Comparison of ENCODE assay signal across 9 mouse cellular contexts in genomic region chr16:90692704-90693385, GRCm38 (mm10). TPM values are rescaled to one million over a fixed set of nuclear protein-coding genes. Genes with fewer than 3 reads are reported as not detected.
DNase-seq lines count a peak whose midpoint lies in the region; TF ChIP-seq lines count a peak whose summit lies in the region.
"Had no signal": no experiment of that assay in that cellular context is flagged by ENCODE, and none has a peak within 500 bp of the region (broad histone marks: within the 10 kb centered on the region; RNA-seq: fewer than 3 reads in every experiment).

No protein-coding gene starts in this region.

- no peak for TF ChIP-seq POLR2A in ES-Bruce4 (IDR thresholded peaks at IDR 0.05; ENCODE audit: insufficient read depth, low read length)

- H3K27me3 ChIP-seq in ES-Bruce4 (ENCODE audit: control insufficient read depth, insufficient read depth, low read length, poor library complexity, severe bottlenecking): no peaks in the 10 kb centered on the region

- H3K4me1 ChIP-seq in ES-Bruce4 (ENCODE audit: control insufficient read depth, insufficient read depth, low read length): no peaks in the 10 kb centered on the region

- no peak overlapping the region for H3K27ac ChIP-seq in ES-Bruce4 (ENCODE audit: insufficient read depth, low read length)
- H3K27ac ChIP-seq: liver, embryonic 14.5 days had no signal

- peak; percentile 46 for DNase-seq in heart, adult 8-10 months (ENCODE audit: low spot score)
- DNase-seq in heart, postnatal 4 days: no peak
- DNase-seq in adrenal gland, postnatal 25 days: peak; percentile 20
- DNase-seq in layer of hippocampus, adult 8-10 months (ENCODE audit: low spot score in 2 of 2): peak; percentile 57 to 77
- DNase-seq in thymus, postnatal 36 days: no peak
- DNase-seq in embryo, embryonic 10 days (ENCODE audit: low spot score): no peak

- TF ChIP-seq CTCF in ES-Bruce4 (IDR thresholded peaks at IDR 0.05; ENCODE audit: low read depth, low read length): no peak

- H3K36me3 ChIP-seq in ES-Bruce4 (ENCODE audit: control insufficient read depth, insufficient read depth, low read length, poor library complexity, severe bottlenecking): no peaks in the 10 kb centered on the region

- H3K9ac ChIP-seq in ES-Bruce4 (ENCODE audit: low read depth, poor library complexity, severe bottlenecking): no peak overlapping the region; the same call in 1 of the 2 replicates
- H3K9ac ChIP-seq: liver, embryonic 14.5 days had no signal

- TF ChIP-seq EP300 in ES-Bruce4 (IDR thresholded peaks at IDR 0.05; ENCODE audit: insufficient read depth, low read depth, low read length): no peak

- peak overlapping the region; percentile 23; the same call in 1 of the 2 replicates for H3K4me3 ChIP-seq in ES-Bruce4 (ENCODE audit: low read depth, low read length)

- H3K9me3 ChIP-seq in ES-Bruce4 (replicated peaks; ENCODE audit: control insufficient read depth, insufficient read depth, low read length, poor library complexity, severe bottlenecking): no peaks in the 10 kb centered on the region

RNA-seq across cellular contexts. Expression of gene Mis18a, which starts 34.4 kb away (rescaled TPM):
- 1 to 10 TPM; 2.1 to 3.7 (median 2.8) TPM for total RNA-seq in heart, adult 8-10 months (2022)
- total RNA-seq in heart, postnatal 4 days (2021): 10 to 100 TPM in 1 of 2 experiments, 1 to 10 TPM in 1; 9.5 to 11.6 TPM
- polyA plus RNA-seq in ES-Bruce4 (2011; ENCODE audit: insufficient read depth, insufficient read length, low read depth, missing spikeins): 32.3 and 33.2 TPM in 2 replicates
- 8.6 and 9.7 TPM in 2 replicates for total RNA-seq in adrenal gland, postnatal 25 days (2021)
- total RNA-seq in layer of hippocampus, adult 8-10 months (2022): 1 to 10 TPM; 6.1 to 8.3 (median 7.7) TPM

RNA-seq across cellular contexts. Expression of gene Mrap, which starts 45.2 kb away (rescaled TPM):
- total RNA-seq in heart, adult 8-10 months (2022): 10 to 100 TPM; 13.4 to 20.0 (median 13.6) TPM
- 10 to 100 TPM; 24.0 to 25.1 TPM for total RNA-seq in heart, postnatal 4 days (2021)
- polyA plus RNA-seq in ES-Bruce4 (2011; ENCODE audit: insufficient read depth, insufficient read length, low read depth, missing spikeins): 0.67 TPM in 1 of 2 replicates, not detected in the other
- total RNA-seq in adrenal gland, postnatal 25 days (2021): 391 and 677 TPM in 2 replicates
- total RNA-seq in layer of hippocampus, adult 8-10 months (2022): under 1 TPM in 3 of 4 experiments, not detected in 1; 0.38 to 0.54 (median 0.45) TPM
- polyA plus RNA-seq: intestine, embryonic 14.5 days had no signal

Comparison
In these comparisons a context has a peak if more than half of its experiments do, and no peak if none do; other contexts are left out.
1. DNase-seq: peak in heart, adult 8-10 months (single experiment), adrenal gland, postnatal 25 days (single experiment) and layer of hippocampus, adult 8-10 months (2 of 2); none in heart, postnatal 4 days (single experiment), thymus, postnatal 36 days (0 of 2) and embryo, embryonic 10 days (single experiment).
2. RNA of gene Mrap, which starts 45.2 kb away (total RNA-seq): 391 to 677 TPM in adrenal gland, postnatal 25 days; 24.0 to 25.1 TPM in heart, postnatal 4 days, 13.4 to 20.0 TPM in heart, adult 8-10 months and 0.38 to 0.54 TPM in layer of hippocampus, adult 8-10 months; every median in the first group is over 10 times any median in the second.